Mouse (Mus musculus) liver, embryonic 13.5 days (tissue): Measurements from ENCODE around the gene Hoxa2. TPM values are rescaled to one million over a fixed set of nuclear protein-coding genes. Genes with fewer than 3 reads are reported as not detected.
A peak's percentile ranks its signal among the peaks of the same experiment; 100 is the strongest.

Experiments used
- ATAC-seq: fragments of 200-750 bp; cut with Nextera tagmentation; 2 replicates; pipeline ENCODE4 v1.8.0; 2017; ENCODE audit warnings: low read depth, mild to moderate bottlenecking, moderate number of reproducible peaks, moderate library complexity
- DNase-seq: peaks from one replicate; pipeline ENCODE4 v3.0.0; 2022
- H3K27ac ChIP-seq: fragments of 300-500 bp; sonication (generic); 2 replicates; pipeline ENCODE4 v1.5.1; 2015; ENCODE audit warnings: moderate library complexity, mild to moderate bottlenecking, inconsistent platforms
- H3K27me3 ChIP-seq: fragments of 300-500 bp; sonication (generic); 2 replicates; pipeline ENCODE4 v1.6.1; 2015; ENCODE audit warnings: mild to moderate bottlenecking, inconsistent platforms
- H3K36me3 ChIP-seq: fragments of 300-500 bp; sonication (generic); 2 replicates; pipeline ENCODE4 v1.6.1; 2015; ENCODE audit warnings: mild to moderate bottlenecking, inconsistent platforms
- H3K4me1 ChIP-seq: fragments of 300-500 bp; sonication (generic); replicated peaks from 2 replicates; pipeline ENCODE4 v1.6.1; 2015; ENCODE audit warnings: inconsistent platforms
- H3K4me2 ChIP-seq: fragments of 300-500 bp; sonication (generic); 2 replicates; pipeline ENCODE4 v1.6.1; 2015; ENCODE audit warnings: inconsistent platforms, mild to moderate bottlenecking, moderate library complexity
- H3K4me3 ChIP-seq: fragments of 300-500 bp; sonication (generic); replicated peaks from 2 replicates; pipeline ENCODE4 v1.5.1; 2015; ENCODE audit warnings: mild to moderate bottlenecking, inconsistent platforms
- H3K9ac ChIP-seq: fragments of 300-500 bp; sonication (generic); 2 replicates; pipeline ENCODE4 v1.6.1; 2015; ENCODE audit warnings: mild to moderate bottlenecking, inconsistent platforms
- H3K9me3 ChIP-seq: fragments of 300-500 bp; sonication (generic); replicated peaks from 2 replicates; pipeline ENCODE4 v1.6.1; 2016; ENCODE audit warnings: inconsistent platforms
- WGBS: fragments of 180-500 bp; shearing (Covaris S2); methylation state at CpG from one replicate; pipeline ENCODE4 v1.1.7; 2015; ENCODE audit not compliant: insufficient replicate concordance; 5-methylcytosine and 5-hydroxymethylcytosine counted together
- polyA plus RNA-seq: library from polyadenylated mRNA; unstranded; fragments of >200 nt; fragmentation: Nextera tagmentation; extraction: Ambion mirVana; gene quantifications from 2 replicates; pipeline ENCODE4 v1.2.1, GENCODE M21; 2015

The Hoxa2 gene
- polyA plus RNA-seq, 1 experiment from 2014 or later, result 0.63 TPM

- Histone ChIP-seq H3K9me3 (no peaks in the 10 kb centered on the region), H3K4me3 (no peak overlapping the region), H3K27ac (no peak overlapping the region), H3K4me2 (peak overlapping the region; percentile 19; the same call in 1 of the 2 replicates), H3K4me1 (peaks cover 11% of the 10 kb centered on the region), H3K9ac (no peak overlapping the region), H3K36me3 (no peaks in the 10 kb centered on the region), H3K27me3 (peaks cover 100% of the 10 kb centered on the region)
- ATAC-seq, result no peak
- DNase-seq, result no peak
- WGBS, result 13% methylated on average over 42 of the region's 42 CpGs
Measured at GRCm38 (mm10) chr6:52168191-52169055, 3.8 kb upstream of the Hoxa2 start.

- Histone ChIP-seq H3K27me3 (peaks cover 100% of the 10 kb centered on the region), H3K9me3 (no peaks in the 10 kb centered on the region), H3K9ac (no peak overlapping the region), H3K27ac (no peak overlapping the region), H3K4me1 (peaks cover 9% of the 10 kb centered on the region), H3K36me3 (no peaks in the 10 kb centered on the region), H3K4me3 (no peak overlapping the region), H3K4me2 (no peak overlapping the region)
- ATAC-seq, result no peak
- WGBS, result 17% methylated on average over 14 of the region's 14 CpGs
- no peak for DNase-seq
Measured at GRCm38 (mm10) chr6:52167736-52168161, 3.1 kb upstream of the Hoxa2 start.

- Histone ChIP-seq H3K9me3 (no peaks in the 10 kb centered on the region), H3K27me3 (peaks cover 99% of the 10 kb centered on the region), H3K27ac (no peak overlapping the region), H3K36me3 (no peaks in the 10 kb centered on the region), H3K4me2 (no peak overlapping the region), H3K4me1 (peaks cover 3% of the 10 kb centered on the region), H3K4me3 (no peak overlapping the region), H3K9ac (no peak overlapping the region)
- no peak for DNase-seq
- ATAC-seq, result no peak
- 22% methylated on average over 1 of the region's 1 CpGs for WGBS
Measured at GRCm38 (mm10) chr6:52167176-52167575, 2.5 kb upstream of the Hoxa2 start.

GRCm38 (mm10) chr6:52166431-52167077 lies 1.9 kb upstream of the Hoxa2 start:
- H3K4me2 ChIP-seq, result no peak overlapping the region
- H3K36me3 ChIP-seq, result no peaks in the 10 kb centered on the region
- H3K9ac ChIP-seq, result no peak overlapping the region
- no peaks in the 10 kb centered on the region for H3K9me3 ChIP-seq
- 0 out of 2 replicates have a peak, but pooled peaks cover 3% of the 10 kb centered on the region for H3K4me1 ChIP-seq
- H3K4me3 ChIP-seq, result no peak overlapping the region
- no peak overlapping the region for H3K27ac ChIP-seq
- no peak for DNase-seq
- 8% methylated on average over 4 of the region's 4 CpGs for WGBS
- ATAC-seq, result no peak
- peaks cover 99% of the 10 kb centered on the region for H3K27me3 ChIP-seq

- DNase-seq (no peak), ATAC-seq (no peak)
- WGBS, result 4% methylated on average over 28 of the region's 28 CpGs
- H3K9me3 ChIP-seq, result no peaks in the 10 kb centered on the region
- peak overlapping the region; percentile 22; the same call in 1 of the 2 replicates for H3K4me3 ChIP-seq
- peak overlapping the region; percentile 34 for H3K4me2 ChIP-seq
- H3K36me3 ChIP-seq, result no peaks in the 10 kb centered on the region
- peaks cover 98% of the 10 kb centered on the region for H3K27me3 ChIP-seq
- peak overlapping the region; percentile 43; the same call in 1 of the 2 replicates for H3K27ac ChIP-seq
- H3K4me1 ChIP-seq, result 0 out of 2 replicates have a peak, but pooled peaks cover 3% of the 10 kb centered on the region
- H3K9ac ChIP-seq, result peak overlapping the region; percentile 6; the same call in 1 of the 2 replicates
Measured at GRCm38 (mm10) chr6:52165441-52166370, 1.1 kb upstream of the Hoxa2 start.

- no peaks in the 10 kb centered on the region; the same call in 1 of the 2 replicates for H3K4me1 ChIP-seq
- peak overlapping the region; percentile 50 for H3K9ac ChIP-seq
- H3K4me3 ChIP-seq, result peak overlapping the region; percentile 38
- H3K4me2 ChIP-seq, result peak overlapping the region; percentile 51
- H3K36me3 ChIP-seq, result no peaks in the 10 kb centered on the region
- peaks cover 98% of the 10 kb centered on the region for H3K27me3 ChIP-seq
- WGBS, result 2% methylated on average over 39 of the region's 39 CpGs
- ATAC-seq (no peak), DNase-seq (no peak)
- peak overlapping the region; percentile 29; the same call in 1 of the 2 replicates for H3K27ac ChIP-seq
- no peaks in the 10 kb centered on the region for H3K9me3 ChIP-seq
Measured at GRCm38 (mm10) chr6:52164051-52164625, 493 bp downstream of the Hoxa2 start.

- Histone ChIP-seq H3K27ac (peak overlapping the region; percentile 31), H3K27me3 (peaks cover 98% of the 10 kb centered on the region), H3K9ac (peak overlapping the region; percentile 50; the same call in 1 of the 2 replicates), H3K4me2 (peak overlapping the region; percentile 51), H3K4me3 (peak overlapping the region; percentile 16), H3K9me3 (no peaks in the 10 kb centered on the region), H3K4me1 (peaks cover 2% of the 10 kb centered on the region; the same call in 1 of the 2 replicates), H3K36me3 (no peaks in the 10 kb centered on the region)
- ATAC-seq (no peak), DNase-seq (no peak)
- WGBS, result 7% methylated on average over 17 of the region's 17 CpGs
Measured at GRCm38 (mm10) chr6:52163366-52164031, 1.1 kb downstream of the Hoxa2 start.

GRCm38 (mm10) chr6:52162611-52163365 lies 1.8 kb downstream of the Hoxa2 start:
- Histone ChIP-seq H3K27ac (peak overlapping the region; percentile 31; the same call in 1 of the 2 replicates), H3K9me3 (no peaks in the 10 kb centered on the region), H3K36me3 (no peaks in the 10 kb centered on the region), H3K27me3 (peaks cover 98% of the 10 kb centered on the region), H3K4me2 (peak overlapping the region; percentile 51), H3K4me1 (peaks cover 5% of the 10 kb centered on the region; the same call in 1 of the 2 replicates), H3K9ac (peak overlapping the region; percentile 50; the same call in 1 of the 2 replicates), H3K4me3 (peak overlapping the region; percentile 16)
- ATAC-seq (no peak), DNase-seq (no peak)
- WGBS, result 10% methylated on average over 14 of the region's 14 CpGs

- no peak overlapping the region for H3K27ac ChIP-seq
- ATAC-seq, result no peak
- H3K4me3 ChIP-seq, result no peak overlapping the region
- peaks cover 5% of the 10 kb centered on the region; the same call in 1 of the 2 replicates for H3K4me1 ChIP-seq
- 34% methylated on average over 1 of the region's 1 CpGs for WGBS
- no peaks in the 10 kb centered on the region for H3K36me3 ChIP-seq
- H3K4me2 ChIP-seq, result no peak overlapping the region
- H3K9ac ChIP-seq, result no peak overlapping the region
- no peaks in the 10 kb centered on the region for H3K9me3 ChIP-seq
- DNase-seq, result no peak
- peaks cover 98% of the 10 kb centered on the region for H3K27me3 ChIP-seq
Measured at GRCm38 (mm10) chr6:52162093-52162380, 2.6 kb downstream of the Hoxa2 start.
